Mouse (Mus musculus) gastrocnemius, adult 2 months (tissue): ENCODE measurements around the gene Klf3. TPM values are rescaled to one million over a fixed set of nuclear protein-coding genes. Genes with fewer than 3 reads are reported as not detected.

Experiments
- DNase-seq: peaks from one replicate; pipeline ENCODE4 v3.0.0; 2022
- H3K27ac ChIP-seq: fragments of 200-600 bp; 2 replicates; pipeline ENCODE4 v1.8.1; 2022; ENCODE audit warnings: mild to moderate bottlenecking
- H3K4me3 ChIP-seq: fragments of 200-600 bp; 2 replicates; pipeline ENCODE4 v1.8.1; 2022; ENCODE audit warnings: mild to moderate bottlenecking, moderate library complexity
- CTCF ChIP-seq: fragments of 200-600 bp; IDR thresholded peaks from 2 replicates; pipeline ENCODE4 v1.8.1; 2022; ENCODE audit warnings: antibody characterized with exemption, mild to moderate bottlenecking, moderate library complexity
- intact Hi-C: fragments of 180-260 bp; cut with DNase I; formaldehyde crosslinking; loops from one replicate; pipeline ENCODE4 v1.15.1; 2025
- total RNA-seq, 2 experiments: library from RNA; stranded (reverse); gene quantifications; 2 replicates each; pipeline ENCODE4 v1.2.3; 2021

Klf3 gene
- total RNA-seq, 2 experiments from 2014 or later: 18.2 to 20.4 TPM

DNA sequence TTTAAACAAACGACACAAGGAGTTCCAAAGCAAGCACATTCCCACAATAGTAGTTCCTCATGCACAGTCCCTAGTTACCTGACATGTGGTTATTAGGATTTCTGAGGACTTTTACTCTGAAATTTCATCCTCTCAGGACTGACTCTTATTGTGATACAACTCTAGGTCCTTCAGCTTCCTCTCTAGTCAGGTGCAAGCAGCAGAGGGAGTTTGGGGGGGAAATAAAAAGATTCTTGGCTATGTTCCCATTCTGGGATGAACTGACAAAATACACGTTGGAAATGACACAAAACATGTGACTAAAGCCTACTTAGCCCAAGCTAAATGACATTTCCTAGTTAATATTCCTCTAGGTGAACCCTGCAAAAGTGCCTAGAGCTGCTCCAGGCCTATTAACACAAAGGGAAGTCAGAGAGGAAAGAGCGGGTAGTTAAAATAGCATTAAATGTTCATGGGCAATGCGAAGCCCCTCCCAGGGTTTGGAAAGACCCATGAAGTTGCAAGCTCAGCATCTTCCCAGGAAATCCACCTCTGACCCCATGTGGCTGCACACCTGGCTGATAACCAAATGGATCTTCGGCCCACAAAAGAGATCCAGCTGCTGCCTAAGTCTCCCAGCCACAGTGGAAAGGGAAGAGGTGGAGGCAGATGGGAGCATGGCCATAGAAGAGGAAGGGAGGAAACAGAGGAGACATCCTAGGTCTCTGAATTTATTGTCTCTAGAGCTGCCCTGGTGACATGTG is 49.6 kb downstream of the Klf3 start:
- no peak for DNase-seq
- H3K27ac ChIP-seq: no peak overlapping the region
- TF ChIP-seq CTCF: no peak
- intact Hi-C loops: loop anchor here (10.0 kb wide), 1 partner anchor 148 kb away; no protein-coding TSS in a partner anchor
- H3K4me3 ChIP-seq: no peak overlapping the region

- intact Hi-C loops: loop anchor here (10.0 kb wide), 1 partner anchor 149 kb away; no protein-coding TSS in a partner anchor
- no peak overlapping the region for H3K27ac ChIP-seq
- no peak for DNase-seq
- TF ChIP-seq CTCF: no peak
- no peak overlapping the region for H3K4me3 ChIP-seq
These were observed 50.2 kb downstream of the Klf3 start for GRCm38 (mm10) chr5:64853421-64853820.

DNA sequence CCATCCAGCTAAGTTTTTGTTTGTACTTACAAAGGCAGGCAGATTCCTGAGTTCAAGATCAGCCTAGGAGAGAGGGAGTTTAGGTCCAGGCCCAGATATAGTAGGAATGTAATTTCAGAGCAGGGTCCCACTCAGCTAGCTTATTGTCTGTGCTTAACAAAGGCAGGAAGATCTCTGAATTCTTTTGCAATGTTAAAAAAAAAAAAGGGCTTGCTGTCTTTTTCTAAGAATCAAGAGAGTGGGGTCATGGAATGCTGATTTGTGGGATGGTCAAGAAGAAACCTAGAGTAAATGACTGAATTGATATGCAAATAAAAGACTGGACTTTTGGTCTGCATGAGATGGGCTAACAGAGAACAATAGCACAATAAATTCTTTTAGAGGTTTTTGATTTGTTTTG is 52.0 kb downstream of the Klf3 start:
- Histone ChIP-seq H3K4me3 (no peak overlapping the region), H3K27ac (no peak overlapping the region)
- DNase-seq: no peak
- TF ChIP-seq CTCF: no peak
- intact Hi-C loops: loop anchor here (10.0 kb wide), 1 partner anchor 150 kb away; no protein-coding TSS in a partner anchor

GRCm38 (mm10) chr5:64860900-64861470 is 57.8 kb downstream of the Klf3 start:
- intact Hi-C loops: loop anchor here (5.0 to 10.0 kb wide), 3 partner anchors 39 to 566 kb away; no protein-coding TSS in a partner anchor
- peak overlapping the region; percentile 79 for H3K27ac ChIP-seq
- peak overlapping the region; percentile 58 for H3K4me3 ChIP-seq
- DNase-seq: no peak
- no peak for TF ChIP-seq CTCF

GRCm38 (mm10) chr5:64861471-64862199 is 58.4 kb downstream of the Klf3 start:
- intact Hi-C loops: loop anchor here (5.0 to 10.0 kb wide), 3 partner anchors 39 to 567 kb away; no protein-coding TSS in a partner anchor
- peak; percentile 51 for DNase-seq
- H3K27ac ChIP-seq: peak overlapping the region; percentile 79
- peak overlapping the region; percentile 58 for H3K4me3 ChIP-seq
- no peak for TF ChIP-seq CTCF

DNA sequence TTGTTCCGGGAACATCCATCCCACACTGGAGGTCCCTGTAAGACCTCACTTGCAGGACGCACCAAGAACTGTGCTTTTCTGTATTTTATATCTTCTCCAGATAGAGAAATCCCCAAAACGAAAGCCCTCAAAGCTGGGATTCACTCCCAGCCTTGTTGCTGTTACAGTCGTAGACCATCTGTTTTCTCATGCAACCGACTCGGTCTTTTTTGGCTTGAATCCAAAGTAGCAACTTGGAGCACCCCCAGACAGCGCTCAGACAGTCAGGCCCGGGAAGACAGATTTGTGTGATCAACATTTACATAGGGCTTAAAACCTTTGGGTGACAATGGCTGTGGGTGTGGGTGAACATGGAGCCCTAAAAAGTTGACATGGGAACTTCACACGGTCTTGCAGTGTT is 59.1 kb downstream of the Klf3 start:
- H3K4me3 ChIP-seq: peak overlapping the region; percentile 58
- no peak for TF ChIP-seq CTCF
- DNase-seq: peak; percentile 52
- intact Hi-C loops: loop anchor here (5.0 to 10.0 kb wide), 3 partner anchors 40 to 567 kb away; no protein-coding TSS in a partner anchor
- peak overlapping the region; percentile 79 for H3K27ac ChIP-seq

DNA sequence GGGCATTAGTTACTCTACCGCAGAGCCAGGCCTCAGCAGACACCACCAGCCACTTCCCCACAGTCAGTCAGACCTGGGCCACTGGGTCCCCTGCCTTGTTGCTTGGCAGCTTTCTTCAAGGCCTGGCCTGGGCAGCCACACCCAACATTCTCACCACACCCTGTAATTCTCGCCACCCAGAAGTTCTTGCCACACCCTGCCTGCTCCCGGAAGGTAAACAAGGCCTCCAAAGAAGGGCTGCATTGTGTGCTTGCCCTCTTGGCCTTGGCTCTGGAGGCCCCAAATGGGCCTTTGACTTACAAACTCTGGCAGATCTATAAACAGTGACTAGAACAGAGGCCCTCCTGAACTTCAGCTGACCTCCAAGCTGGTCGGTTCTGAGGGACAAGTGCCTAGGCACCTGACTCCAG is 61.5 kb downstream of the Klf3 start:
- intact Hi-C loops: loop anchor here (5.0 to 10.0 kb wide), 3 partner anchors 42 to 570 kb away; no protein-coding TSS in a partner anchor
- no peak for TF ChIP-seq CTCF
- peak overlapping the region; percentile 70 for H3K27ac ChIP-seq
- no peak overlapping the region for H3K4me3 ChIP-seq
- DNase-seq: peak; percentile 49

- Histone ChIP-seq H3K27ac (peak overlapping the region; percentile 70), H3K4me3 (no peak overlapping the region)
- no peak for DNase-seq
- intact Hi-C loops: loop anchor here (10.0 kb wide), 1 partner anchor 571 kb away; no protein-coding TSS in a partner anchor
- no peak for TF ChIP-seq CTCF
These were observed 62.2 kb downstream of the Klf3 start for GRCm38 (mm10) chr5:64865219-64865964.

GRCm38 (mm10) chr5:64866331-64867050 is 63.3 kb downstream of the Klf3 start:
- TF ChIP-seq CTCF: peak; percentile 84
- H3K27ac ChIP-seq: peak overlapping the region; percentile 35
- peak; percentile 84 for DNase-seq
- intact Hi-C loops: loop anchor here (1.0 to 10.0 kb wide), 2 partner anchors 484 to 572 kb away; no protein-coding TSS in a partner anchor
- no peak overlapping the region for H3K4me3 ChIP-seq

DNA sequence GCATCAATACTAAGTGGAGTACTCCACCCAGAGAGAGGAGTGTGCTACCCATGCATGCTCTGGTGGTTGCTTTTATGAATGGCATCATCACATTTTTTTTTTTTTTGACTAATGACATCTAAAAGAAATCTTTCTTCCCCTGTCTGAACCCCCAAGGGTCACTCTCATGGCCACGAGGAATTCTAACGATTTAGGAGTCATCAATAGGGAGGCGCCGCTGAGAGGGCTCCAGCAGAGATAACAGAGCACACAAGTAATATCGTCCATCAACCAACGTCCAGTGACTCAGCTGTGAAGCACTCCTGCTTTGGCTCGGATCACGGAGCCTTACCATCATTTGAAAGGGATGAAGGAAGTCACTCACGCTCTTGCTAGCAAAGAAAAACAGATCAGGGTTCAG is 63.9 kb downstream of the Klf3 start:
- TF ChIP-seq CTCF: no peak
- intact Hi-C loops: loop anchor here (10.0 kb wide), 1 partner anchor 572 kb away; no protein-coding TSS in a partner anchor
- no peak overlapping the region for H3K4me3 ChIP-seq
- no peak overlapping the region for H3K27ac ChIP-seq
- no peak for DNase-seq

GRCm38 (mm10) chr5:64867551-64867950 is 64.4 kb downstream of the Klf3 start:
- DNase-seq: no peak
- intact Hi-C loops: loop anchor here (10.0 kb wide), 1 partner anchor 573 kb away; no protein-coding TSS in a partner anchor
- no peak for TF ChIP-seq CTCF
- no peak overlapping the region for H3K27ac ChIP-seq
- H3K4me3 ChIP-seq: no peak overlapping the region
